Mouse (Mus musculus) kidney, postnatal 0 days (tissue): ENCODE data around the gene Glrx3. TPM values are rescaled to one million over a fixed set of nuclear protein-coding genes. Genes with fewer than 3 reads are reported as not detected.

Experiments used
- ATAC-seq: fragments of 200-750 bp; cut with Nextera tagmentation; replicated peaks from 2 replicates; pipeline ENCODE4 v1.8.0; 2017; ENCODE audit warnings: low read depth, moderate number of reproducible peaks, moderate TSS enrichment, moderate library complexity; ENCODE audit not compliant: low FRiP score
- DNase-seq: peaks from one replicate; pipeline ENCODE4 v3.0.0-alpha.2; 2016; ENCODE audit warnings: low spot score
- H3K27ac ChIP-seq: fragments of 300-500 bp; sonication (generic); 2 replicates; pipeline ENCODE4 v1.5.1; 2014; ENCODE audit warnings: mild to moderate bottlenecking
- H3K27me3 ChIP-seq: fragments of 300-500 bp; sonication (generic); 2 replicates; pipeline ENCODE4 v1.6.1; 2014; ENCODE audit warnings: low read length, mixed read lengths; ENCODE audit not compliant: insufficient read depth
- H3K36me3 ChIP-seq: fragments of 300-500 bp; sonication (generic); 2 replicates; pipeline ENCODE4 v1.6.1; 2014; ENCODE audit warnings: low read length, mixed read lengths; ENCODE audit not compliant: insufficient read depth
- H3K4me1 ChIP-seq: fragments of 300-500 bp; sonication (generic); replicated peaks from 2 replicates; pipeline ENCODE4 v1.6.1; 2014; ENCODE audit warnings: antibody characterized with exemption, low read length, mixed read lengths; ENCODE audit not compliant: insufficient read depth
- H3K4me2 ChIP-seq: fragments of 300-500 bp; sonication (generic); 2 replicates; pipeline ENCODE4 v1.6.1; 2014; ENCODE audit warnings: mild to moderate bottlenecking, low read length, moderate library complexity, mixed read lengths
- H3K4me3 ChIP-seq: fragments of 300-500 bp; sonication (generic); replicated peaks from 2 replicates; pipeline ENCODE4 v1.5.1; 2014; ENCODE audit warnings: low read depth, low read length
- H3K9ac ChIP-seq: fragments of 300-500 bp; sonication (generic); 2 replicates; pipeline ENCODE4 v1.6.1; 2014; ENCODE audit warnings: low read depth, low read length
- H3K9me3 ChIP-seq: fragments of 300-500 bp; sonication (generic); replicated peaks from 2 replicates; pipeline ENCODE4 v1.6.1; 2016; ENCODE audit warnings: low read length, inconsistent platforms, mixed read lengths
- CTCF ChIP-seq: IDR thresholded peaks from 2 replicates; pipeline ENCODE4 v1.5.1; 2016; ENCODE audit warnings: antibody characterized with exemption, low read depth, mild to moderate bottlenecking, moderate library complexity
- WGBS: fragments of 180-500 bp; shearing (Covaris S2); extraction: QIAGEN DNeasy Blood & Tissue Kit; methylation state at CpG from one replicate; pipeline ENCODE4 v1.1.7; 2014; 5-methylcytosine and 5-hydroxymethylcytosine counted together
- polyA plus RNA-seq: library from polyadenylated mRNA; unstranded; fragments of >200 nt; fragmentation: Nextera tagmentation; extraction: Ambion mirVana; gene quantifications from 2 replicates; pipeline ENCODE4 v1.2.1, GENCODE M21; 2015

The Glrx3 gene
- 219 and 222 TPM in 2 replicates for polyA plus RNA-seq

GRCm38 (mm10) chr7:137437440-137438178 lies at the start of gene Glrx3:
Glrx3 (plus strand) TSS chr7:137437614.
- peak within 1 kb of the TSS; percentile 92 for H3K4me3 ChIP-seq
- H3K36me3 ChIP-seq = no peaks in the 10 kb centered on the region
- WGBS = 1% methylated on average over 66 of the region's 69 CpGs

GRCm38 (mm10) chr7:137387863-137388262 lies 49.6 kb upstream of the Glrx3 start:
- Histone ChIP-seq H3K4me1 (no peaks in the 10 kb centered on the region), H3K27me3 (no peaks in the 10 kb centered on the region), H3K4me3 (no peak overlapping the region), H3K4me2 (no peak overlapping the region), H3K9me3 (no peaks in the 10 kb centered on the region), H3K36me3 (no peaks in the 10 kb centered on the region), H3K9ac (no peak overlapping the region), H3K27ac (no peak overlapping the region)
- ATAC-seq (no peak), DNase-seq (no peak)
- WGBS = 69% methylated on average over 5 of the region's 5 CpGs
- TF ChIP-seq CTCF = no peak

More at GRCm38 (mm10) chr7:137437440-137438178, at the start of gene Glrx3:
- Histone ChIP-seq H3K9ac (peak within 1 kb of the TSS; percentile 90), H3K4me2 (peak within 1 kb of the TSS; percentile 84), H3K4me1 (0 out of 2 replicates have a peak, but pooled peaks cover 5% of the 10 kb centered on the region), H3K27ac (peak within 1 kb of the TSS; percentile 84), H3K9me3 (no peaks in the 10 kb centered on the region), H3K27me3 (no peaks in the 10 kb centered on the region)
- peak; percentile 99 for ATAC-seq
- no peak; the same call in 1 of the 2 replicates for TF ChIP-seq CTCF
- DNase-seq = peak; percentile 96

GRCm38 (mm10) chr7:137395421-137395820 lies 42.0 kb upstream of the Glrx3 start:
- TF ChIP-seq CTCF = no peak
- ATAC-seq (no peak), DNase-seq (peak; percentile 33)
- WGBS = 74% methylated on average over 4 of the region's 4 CpGs
- Histone ChIP-seq H3K27ac (no peak overlapping the region), H3K36me3 (no peaks in the 10 kb centered on the region), H3K4me1 (no peaks in the 10 kb centered on the region), H3K4me3 (no peak overlapping the region), H3K9me3 (no peaks in the 10 kb centered on the region), H3K9ac (no peak overlapping the region), H3K27me3 (no peaks in the 10 kb centered on the region), H3K4me2 (no peak overlapping the region)

- Histone ChIP-seq H3K4me1 (no peaks in the 10 kb centered on the region), H3K27ac (no peak overlapping the region), H3K9ac (no peak overlapping the region), H3K4me3 (no peak overlapping the region), H3K9me3 (no peaks in the 10 kb centered on the region), H3K27me3 (no peaks in the 10 kb centered on the region), H3K4me2 (no peak overlapping the region), H3K36me3 (no peaks in the 10 kb centered on the region)
- DNase-seq = no peak
- 95% methylated on average over 8 of the region's 8 CpGs for WGBS
- ATAC-seq = no peak
- no peak for TF ChIP-seq CTCF
Measured at GRCm38 (mm10) chr7:137397361-137397910, 40.0 kb upstream of the Glrx3 start.

GRCm38 (mm10) chr7:137398973-137399372 lies 38.4 kb upstream of the Glrx3 start:
- WGBS = 84% methylated on average over 4 of the region's 4 CpGs
- no peak overlapping the region for H3K9ac ChIP-seq
- H3K4me1 ChIP-seq = no peaks in the 10 kb centered on the region
- no peak overlapping the region for H3K27ac ChIP-seq
- H3K36me3 ChIP-seq = no peaks in the 10 kb centered on the region
- no peak for TF ChIP-seq CTCF
- H3K27me3 ChIP-seq = no peaks in the 10 kb centered on the region
- H3K4me3 ChIP-seq = no peak overlapping the region
- ATAC-seq = no peak
- no peak overlapping the region for H3K4me2 ChIP-seq
- H3K9me3 ChIP-seq = no peaks in the 10 kb centered on the region
- no peak for DNase-seq

GRCm38 (mm10) chr7:137404146-137404545 lies 33.3 kb upstream of the Glrx3 start:
- DNase-seq = no peak
- no peak for TF ChIP-seq CTCF
- Histone ChIP-seq H3K4me2 (no peak overlapping the region), H3K4me1 (no peaks in the 10 kb centered on the region), H3K9ac (no peak overlapping the region), H3K4me3 (no peak overlapping the region), H3K27me3 (no peaks in the 10 kb centered on the region), H3K36me3 (no peaks in the 10 kb centered on the region), H3K9me3 (no peaks in the 10 kb centered on the region), H3K27ac (no peak overlapping the region)
- no peak for ATAC-seq
- 79% methylated on average over 2 of the region's 2 CpGs for WGBS
